Mouse (Mus musculus) olfactory bulb, adult 2 months (tissue): ENCODE data around the gene Rnaseh2c. TPM values are rescaled to one million over a fixed set of nuclear protein-coding genes. Genes with fewer than 3 reads are reported as not detected.

Source experiments
- H3K27ac ChIP-seq: fragments of 200-500 bp; 2 replicates; pipeline ENCODE4 v1.5.1; 2012; ENCODE audit warnings: low read depth, low read length; ENCODE audit not compliant: insufficient read depth
- H3K4me1 ChIP-seq: fragments of 200-500 bp; 2 replicates; pipeline ENCODE4 v1.6.1; 2012; ENCODE audit warnings: low read length; ENCODE audit not compliant: control insufficient read depth, insufficient read depth
- H3K4me3 ChIP-seq: fragments of 200-500 bp; 2 replicates; pipeline ENCODE4 v1.5.1; 2012; ENCODE audit warnings: mild to moderate bottlenecking, low read depth, low read length, moderate library complexity; ENCODE audit not compliant: insufficient read depth
- CTCF ChIP-seq: fragments of 200-500 bp; IDR thresholded peaks from 2 replicates; pipeline ENCODE4 v1.5.1; 2012; ENCODE audit warnings: low read depth, mild to moderate bottlenecking, low read length, moderate library complexity; ENCODE audit not compliant: insufficient read depth
- POLR2A ChIP-seq: fragments of 200-500 bp; IDR thresholded peaks from 2 replicates; pipeline ENCODE4 v1.6.1; 2012; ENCODE audit warnings: mild to moderate bottlenecking, low read depth, low read length, moderate library complexity; ENCODE audit not compliant: insufficient read depth
- WGBS: fragments of 180-500 bp; shearing (Covaris S2); methylation state at CpG from one replicate; pipeline ENCODE4 v1.1.7; 2018; 5-methylcytosine and 5-hydroxymethylcytosine counted together
- polyA plus RNA-seq: library from polyadenylated mRNA; stranded (reverse); fragments of >200 nt; gene quantifications from 2 replicates; pipeline ENCODE4 v1.2.4, GENCODE M21; 2012; ENCODE audit warnings: low replicate concordance; ENCODE audit not compliant: missing spikeins, insufficient read depth, insufficient read length

The Rnaseh2c gene
- polyA plus RNA-seq, 1 experiment = not detected

- 84% methylated on average over 4 of the region's 4 CpGs for WGBS
- no peak for TF ChIP-seq POLR2A
- no peak for TF ChIP-seq CTCF
- no peak overlapping the region for H3K4me3 ChIP-seq
Observed at GRCm38 (mm10) chr19:5620007-5620406, 18.3 kb downstream of the Rnaseh2c start.

GRCm38 (mm10) chr19:5621884-5622283 lies 20.2 kb downstream of the Rnaseh2c start:
- H3K4me1 ChIP-seq = no peaks in the 10 kb centered on the region
- WGBS = 80% methylated on average over 5 of the region's 5 CpGs
- H3K4me3 ChIP-seq = no peak overlapping the region
- TF ChIP-seq CTCF (no peak), POLR2A (no peak)
- no peak overlapping the region for H3K27ac ChIP-seq

More at GRCm38 (mm10) chr19:5620007-5620406, 18.3 kb downstream of the Rnaseh2c start:
- Histone ChIP-seq H3K27ac (no peak overlapping the region), H3K4me1 (no peaks in the 10 kb centered on the region)

DNA sequence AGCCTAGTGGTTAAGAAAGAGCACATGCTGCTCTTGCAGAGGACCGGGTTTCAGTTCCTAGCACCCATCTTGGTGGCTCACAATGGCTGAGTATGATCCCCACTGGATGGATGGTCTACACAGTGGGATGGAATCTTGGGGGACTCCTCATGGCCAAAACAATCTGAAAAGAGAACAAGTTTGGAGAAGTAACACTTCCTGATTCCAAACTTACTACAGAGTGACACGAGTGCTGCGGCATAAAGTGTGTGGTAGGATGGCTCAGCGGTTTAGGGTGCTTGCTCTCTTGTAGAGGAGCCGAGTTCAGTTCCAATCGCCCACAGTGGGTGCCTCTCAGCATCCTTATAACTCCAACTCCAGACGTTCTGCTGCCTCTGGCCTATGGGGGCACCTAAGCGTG lies 23.6 kb downstream of the Rnaseh2c start:
- Histone ChIP-seq H3K27ac (no peak overlapping the region), H3K4me1 (no peaks in the 10 kb centered on the region), H3K4me3 (no peak overlapping the region)
- 86% methylated on average over 8 of the region's 8 CpGs for WGBS
- no peak for TF ChIP-seq POLR2A
- TF ChIP-seq CTCF = no peak

GRCm38 (mm10) chr19:5629907-5630306 lies 28.2 kb downstream of the Rnaseh2c start:
- H3K27ac ChIP-seq = no peak overlapping the region
- H3K4me3 ChIP-seq = no peak overlapping the region
- TF ChIP-seq POLR2A (no peak), CTCF (no peak)
- H3K4me1 ChIP-seq = no peaks in the 10 kb centered on the region

DNA sequence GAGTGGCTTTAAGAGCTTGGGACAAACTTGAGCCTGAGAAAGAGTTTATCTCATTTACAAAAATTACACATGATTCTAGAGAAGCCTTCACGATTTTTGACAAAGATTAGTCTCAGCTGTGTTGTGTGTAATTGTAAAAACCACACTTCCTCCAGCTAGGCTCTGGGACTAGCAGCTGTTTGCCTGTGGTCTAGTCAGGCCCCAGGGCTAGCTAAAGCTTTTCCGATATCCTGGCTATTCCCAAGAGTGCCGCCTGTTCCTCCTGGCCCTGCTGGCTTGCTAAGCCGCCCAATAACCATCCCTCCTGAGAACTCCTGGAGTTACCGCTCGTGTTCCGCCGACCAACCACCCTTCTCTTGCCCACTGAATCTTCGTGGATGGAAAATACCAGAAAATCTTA lies 30.4 kb downstream of the Rnaseh2c start:
- H3K4me3 ChIP-seq = no peak overlapping the region
- H3K27ac ChIP-seq = no peak overlapping the region
- H3K4me1 ChIP-seq = peaks cover 5% of the 10 kb centered on the region
- TF ChIP-seq CTCF (no peak), POLR2A (no peak)
- 83% methylated on average over 9 of the region's 9 CpGs for WGBS

GRCm38 (mm10) chr19:5636036-5636570 lies 34.4 kb downstream of the Rnaseh2c start:
- H3K27ac ChIP-seq = no peak overlapping the region
- no peak for TF ChIP-seq POLR2A
- no peak for TF ChIP-seq CTCF
- H3K4me1 ChIP-seq = peaks cover 18% of the 10 kb centered on the region
- no peak overlapping the region for H3K4me3 ChIP-seq
- 77% methylated on average over 7 of the region's 7 CpGs for WGBS

DNA sequence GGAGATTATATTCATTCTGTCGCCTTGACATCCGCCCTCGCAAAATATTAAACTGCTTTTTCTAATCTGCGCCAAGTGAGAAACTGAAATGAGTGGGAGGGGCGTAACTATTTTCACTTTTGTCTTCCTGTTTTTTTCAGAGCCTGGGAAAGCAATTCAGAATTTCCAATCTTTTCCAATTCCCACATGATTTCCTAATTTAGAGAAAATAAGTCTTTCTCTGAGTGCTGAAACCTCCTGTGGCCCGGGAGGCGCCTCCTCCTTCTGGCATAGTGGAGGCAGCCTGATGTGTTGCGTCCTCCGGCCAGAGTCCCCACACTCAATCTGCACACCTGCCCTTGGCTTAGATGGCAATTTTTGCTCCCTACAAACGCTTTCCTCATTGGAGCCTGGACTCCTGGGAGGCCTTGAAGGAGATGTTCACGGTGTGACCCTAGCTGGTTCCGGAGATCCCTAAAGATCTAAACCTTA lies 34.9 kb downstream of the Rnaseh2c start:
- 22% methylated on average over 12 of the region's 12 CpGs for WGBS
- peak overlapping the region; percentile 89 for H3K4me3 ChIP-seq
- peaks cover 18% of the 10 kb centered on the region for H3K4me1 ChIP-seq
- TF ChIP-seq CTCF (no peak), POLR2A (no peak)
- peak overlapping the region; percentile 97 for H3K27ac ChIP-seq

- H3K4me1 ChIP-seq = peaks cover 18% of the 10 kb centered on the region
- WGBS = under 1% methylated on average over 108 of the region's 109 CpGs
- H3K4me3 ChIP-seq = peak within 1 kb of the TSS; percentile 89
- peak within 1 kb of the TSS; percentile 97 for H3K27ac ChIP-seq
- TF ChIP-seq POLR2A (peak; percentile 85), CTCF (no peak)
Observed at GRCm38 (mm10) chr19:5637069-5638047, 35.7 kb downstream of the Rnaseh2c start, which contains the start of gene Rela. Rela (plus strand) TSS chr19:5637483.
